Mouse (Mus musculus) gastrocnemius, adult 18-20 months (tissue): ENCODE results near the gene Cd302. TPM values are rescaled to one million over a fixed set of nuclear protein-coding genes. Genes with fewer than 3 reads are reported as not detected.
A peak's percentile ranks its signal among the peaks of the same experiment; 100 is the strongest.

Experiments used
- DNase-seq: peaks from one replicate; pipeline ENCODE4 v3.0.0; 2021; ENCODE audit warnings: low spot score
- total RNA-seq, 2 experiments: library from RNA; stranded (reverse); gene quantifications; 2 replicates each; pipeline ENCODE4 v1.2.3; 2021

Gene Cd302
- total RNA-seq, 2 experiments from 2014 or later: 7.6 to 10.1 TPM

DNA sequence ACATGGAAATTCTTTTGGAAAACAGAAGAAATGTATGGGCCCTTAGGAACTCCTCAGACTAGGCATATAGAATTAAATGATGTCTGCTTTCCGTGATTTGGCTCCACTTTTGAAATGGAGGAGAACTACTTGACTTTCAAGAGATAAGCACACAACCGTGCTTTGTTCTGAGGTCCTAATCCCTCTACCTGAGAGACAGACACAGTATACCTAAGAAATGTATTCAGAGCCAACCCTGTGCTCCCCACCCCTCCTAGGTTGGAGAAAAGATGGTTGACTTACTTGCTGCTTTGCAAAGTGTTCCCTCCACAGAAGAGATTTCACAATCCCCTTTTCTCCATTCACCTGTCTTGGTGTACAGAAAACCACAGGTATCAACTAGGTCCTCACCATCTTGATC, 27.5 kb downstream of the Cd302 start:
- DNase-seq: no peak

DNA sequence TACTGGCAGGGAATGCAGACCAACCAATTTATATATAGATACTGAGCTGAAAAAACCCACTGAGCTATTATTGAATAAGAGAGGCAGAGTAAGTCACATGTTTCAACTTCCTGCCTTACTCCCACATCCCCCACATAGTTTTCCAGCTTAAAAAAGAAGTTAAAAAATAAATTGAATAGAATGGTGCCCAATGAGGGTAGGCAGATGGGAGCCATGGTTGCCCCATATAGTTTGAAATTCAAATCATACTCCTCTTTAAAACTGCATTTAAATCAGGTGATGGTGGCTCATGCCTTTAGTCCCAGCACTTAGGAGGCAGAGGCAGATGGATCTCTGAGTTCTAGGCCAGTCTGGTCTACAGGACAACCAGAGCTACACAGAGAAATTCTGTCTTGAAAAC, 30.8 kb downstream of the Cd302 start:
- no peak for DNase-seq

GRCm38 (mm10) chr2:60252782-60253181, 31.5 kb downstream of the Cd302 start:
- DNase-seq: no peak

GRCm38 (mm10) chr2:60234506-60234905, 49.8 kb downstream of the Cd302 start:
- no peak for DNase-seq

GRCm38 (mm10) chr2:60233147-60233546, 51.1 kb downstream of the Cd302 start:
- DNase-seq: no peak

DNA sequence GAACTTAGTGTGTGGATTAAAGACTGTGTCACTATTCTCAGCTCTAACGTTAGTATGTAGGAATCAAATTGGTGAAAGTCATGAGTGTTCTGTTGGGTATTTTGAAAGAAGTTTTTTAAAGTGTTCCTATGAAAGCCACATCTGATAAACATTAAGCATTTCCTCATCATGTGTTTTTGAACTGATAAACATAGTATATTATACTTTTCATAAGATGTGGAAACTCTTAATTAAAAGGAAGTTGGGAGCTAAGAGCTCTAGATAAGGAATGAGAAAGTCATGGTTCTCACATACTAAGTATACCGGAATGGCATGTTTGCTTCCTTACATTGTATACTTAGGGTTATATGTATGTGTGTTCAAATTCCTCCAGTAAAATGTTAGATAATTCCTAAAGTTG, 53.9 kb downstream of the Cd302 start:
- no peak for DNase-seq

GRCm38 (mm10) chr2:60228470-60228869, 55.8 kb downstream of the Cd302 start:
- DNase-seq: no peak

- no peak for DNase-seq
Measured at GRCm38 (mm10) chr2:60223489-60223888, 60.8 kb downstream of the Cd302 start.

DNA sequence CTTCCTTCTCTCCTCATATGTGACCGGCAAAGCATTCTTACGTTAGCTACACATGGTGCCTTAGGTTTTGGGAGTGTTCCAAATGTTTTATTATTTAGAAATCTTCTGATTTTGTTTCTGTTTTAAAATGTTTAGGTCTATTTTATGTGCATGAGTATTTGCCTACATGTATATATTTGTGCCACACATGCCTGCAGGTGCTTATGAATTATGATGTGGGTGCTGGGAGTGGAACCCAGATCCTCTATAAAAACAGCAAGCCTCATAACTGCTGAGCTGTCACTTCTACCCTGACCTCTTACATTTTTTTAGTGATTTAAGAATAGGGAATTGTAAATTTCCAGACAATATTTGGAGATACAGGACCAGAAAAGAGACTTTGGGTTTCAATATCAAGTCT, 62.3 kb downstream of the Cd302 start:
- no peak for DNase-seq

DNA sequence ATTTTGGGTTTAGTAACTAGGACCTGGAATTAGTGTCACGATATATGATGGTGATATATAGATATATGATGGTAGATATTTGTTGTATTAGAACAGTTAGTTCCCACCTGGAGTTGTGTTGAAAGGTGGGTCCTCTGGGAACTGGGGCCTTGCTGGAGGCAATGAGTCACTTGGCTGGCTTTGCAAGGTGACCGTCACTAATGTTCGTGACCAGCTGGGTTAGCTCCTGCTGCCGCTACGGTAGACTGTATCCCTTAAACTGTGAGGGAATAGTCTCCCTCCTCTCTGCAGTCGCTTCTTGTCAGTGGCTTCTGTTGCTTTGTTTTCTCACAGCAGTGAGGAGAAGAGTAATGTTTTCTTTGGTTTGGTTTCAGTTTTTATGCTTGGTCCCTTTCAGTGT, 63.1 kb downstream of the Cd302 start:
- DNase-seq: peak; percentile 36

DNA sequence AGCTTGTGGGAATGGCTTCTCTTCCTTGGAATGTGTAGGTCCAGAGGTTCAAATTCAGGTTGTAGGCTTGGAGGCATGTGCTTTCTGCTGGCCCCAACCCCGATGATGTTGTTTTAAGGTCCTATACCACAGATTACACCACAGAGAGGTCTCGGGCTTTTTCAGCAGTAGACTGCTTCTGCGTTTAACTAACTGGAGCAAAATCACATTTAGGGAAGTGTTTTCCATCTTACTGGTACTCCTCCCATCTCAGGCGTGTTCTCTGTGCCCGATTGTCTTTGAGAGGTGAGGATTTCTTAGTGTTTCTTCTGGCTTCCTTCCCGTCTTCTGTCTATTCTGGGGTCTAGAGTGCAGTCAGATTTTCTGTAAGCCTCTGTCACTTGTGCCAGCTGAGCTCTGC, 66.7 kb downstream of the Cd302 start:
- DNase-seq: no peak

- no peak for DNase-seq
Measured at GRCm38 (mm10) chr2:60216547-60217153, 67.6 kb downstream of the Cd302 start.

- no peak for DNase-seq
Measured at GRCm38 (mm10) chr2:60214683-60215082, 69.6 kb downstream of the Cd302 start.

DNA sequence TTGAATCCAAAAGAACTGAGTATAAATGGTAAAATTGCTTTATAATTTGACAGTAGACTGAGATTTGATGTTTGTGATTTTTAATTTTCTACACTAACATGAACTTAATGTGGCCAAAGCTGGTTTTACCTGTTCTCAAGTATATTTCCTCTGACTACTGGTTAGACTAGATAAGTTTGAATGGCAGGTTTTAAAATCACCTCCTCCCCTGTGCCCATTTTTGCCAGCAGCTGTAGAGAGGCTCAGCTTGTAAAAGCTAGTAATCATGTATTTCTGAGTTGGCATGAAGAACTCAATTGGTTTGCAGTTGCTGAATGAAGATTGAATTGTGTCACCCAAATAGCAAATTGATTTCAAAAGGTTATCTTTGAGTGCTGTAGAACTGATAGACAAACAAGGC, 71.8 kb downstream of the Cd302 start:
- DNase-seq: no peak

DNA sequence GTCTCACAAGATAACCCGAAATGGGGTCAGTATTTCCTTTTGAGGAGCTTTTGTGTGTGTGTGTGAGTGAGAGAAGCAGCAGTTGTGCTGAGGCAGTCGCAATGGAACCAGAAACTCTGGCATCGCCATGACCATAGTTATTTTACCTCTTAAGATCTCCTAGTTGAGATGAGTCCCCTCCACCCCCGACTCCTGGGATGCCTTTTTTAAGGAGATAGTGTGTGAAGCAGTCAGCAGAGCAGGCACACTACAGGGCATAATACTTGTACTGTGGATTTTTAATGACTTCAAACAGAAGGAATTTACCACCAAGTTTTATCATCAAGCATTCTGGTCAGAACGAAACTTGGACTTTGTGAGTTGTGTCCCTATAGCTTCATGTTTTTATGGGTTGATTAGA, 73.5 kb downstream of the Cd302 start:
- no peak for DNase-seq

GRCm38 (mm10) chr2:60209703-60210651, 74.3 kb downstream of the Cd302 start, which contains the start of the genes Baz2b and March7:
TSS of gene Baz2b (minus strand) at chr2:60209839.
TSS of gene March7 (plus strand) at chr2:60209887.
- peak; percentile 83 for DNase-seq

DNA sequence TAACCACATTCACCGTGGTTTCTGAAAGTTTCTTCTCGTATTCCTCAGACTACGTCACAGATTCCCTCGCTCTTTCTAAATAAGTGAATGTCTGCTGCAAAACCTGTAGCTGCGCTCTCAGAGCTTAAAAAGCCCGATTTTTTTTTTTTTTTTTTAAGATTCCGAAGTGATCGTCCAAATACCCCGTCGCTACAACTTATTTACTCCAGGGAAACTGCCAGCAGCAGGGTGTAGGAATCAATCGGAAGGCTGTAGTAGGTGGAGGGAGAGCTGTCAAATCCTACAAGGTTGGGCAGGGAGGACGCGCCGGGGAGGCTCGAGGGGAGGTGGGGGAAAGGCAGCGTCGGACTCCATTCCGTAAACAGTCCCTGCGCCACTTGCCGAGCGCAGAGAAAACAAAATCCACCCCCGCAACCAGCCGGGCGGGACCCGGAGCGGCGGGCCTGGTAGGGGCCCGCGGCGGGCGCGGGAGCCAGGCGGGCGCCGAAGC, 75.1 kb downstream of the Cd302 start:
- DNase-seq: peak; percentile 43

GRCm38 (mm10) chr2:60205795-60206194, 78.5 kb downstream of the Cd302 start:
- DNase-seq: no peak

GRCm38 (mm10) chr2:60204162-60204561, 80.1 kb downstream of the Cd302 start:
- no peak for DNase-seq

DNA sequence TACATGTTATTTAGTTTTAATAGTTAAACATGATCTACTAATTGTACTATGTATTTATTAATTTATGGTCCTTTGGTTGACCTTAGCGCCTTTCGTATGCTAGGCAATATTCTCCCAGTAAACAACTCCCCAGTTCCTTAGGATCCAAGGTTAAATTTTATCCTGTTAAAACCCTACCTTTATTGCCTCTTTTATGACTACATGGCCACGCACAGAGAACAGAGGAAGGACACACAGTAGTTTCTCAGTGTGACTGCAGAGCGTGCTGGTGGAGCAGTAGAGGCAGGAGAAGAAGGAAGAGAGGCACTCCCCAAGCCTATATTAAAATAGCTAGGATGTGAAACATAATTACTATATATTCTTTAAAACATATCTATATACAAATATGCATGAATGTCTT, 80.6 kb downstream of the Cd302 start:
- no peak for DNase-seq

GRCm38 (mm10) chr2:60202900-60203530, 81.3 kb downstream of the Cd302 start:
- no peak for DNase-seq
